Mouse (Mus musculus): ENCODE measurements at regions not wholly inside any gene's neighbourhood (a gene's known extent, or its start where the extent isn't known, plus 50 kb on each side); places are given as distances from the start of the nearest gene placed in this dataset.
A peak's percentile ranks its signal among the peaks of the same experiment; 100 is the strongest.

GRCm38 (mm10) chr8:126854121-126855055 is 91.3 kb downstream of the Tomm20 start:
- no peak for DNase-seq (ENCODE audit: low spot score in 2 of 2)

GRCm38 (mm10) chr8:126852663-126853390 is 92.8 kb downstream of the Tomm20 start:
- DNase-seq (ENCODE audit: low spot score in 2 of 2), result no peak

DNA sequence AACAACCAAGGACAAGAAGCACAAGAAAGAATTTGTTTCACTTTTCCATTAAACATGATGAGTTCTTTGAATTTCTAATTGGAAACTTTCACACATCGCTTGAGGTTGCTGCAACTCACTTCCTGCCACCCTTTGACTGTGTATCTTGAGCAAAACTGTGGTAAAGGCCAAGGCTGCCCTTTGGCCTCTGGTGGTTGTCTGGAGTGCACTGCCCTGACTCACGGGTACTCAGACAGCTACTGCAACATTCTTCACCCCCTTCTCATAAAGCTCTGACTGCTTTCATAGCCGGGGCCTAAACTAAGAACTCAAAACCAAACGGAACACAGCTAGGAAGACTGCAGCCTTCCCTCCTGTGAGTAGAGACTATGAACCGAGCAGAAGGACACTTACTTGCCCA is 93.5 kb downstream of the Tomm20 start:
- DNase-seq (ENCODE audit: low spot score in 2 of 2), result no peak

DNA sequence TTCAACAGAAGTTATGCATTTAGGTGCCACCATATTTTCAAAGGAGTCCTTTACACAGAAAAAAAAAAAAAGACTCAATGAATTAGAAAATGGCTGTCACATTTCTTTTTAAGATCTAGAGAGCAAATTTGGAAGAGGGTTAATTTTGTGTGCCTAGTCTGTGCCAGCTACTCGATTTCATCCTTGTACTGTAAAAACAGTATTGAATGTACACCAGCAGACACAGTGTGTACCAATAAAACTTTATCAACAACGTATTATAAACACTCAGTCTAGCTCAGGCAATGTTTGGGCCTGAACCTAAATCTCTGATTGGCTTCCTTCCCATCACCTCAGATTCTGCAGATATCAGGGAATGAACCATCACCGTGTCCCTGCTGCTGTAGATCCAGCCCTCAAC is 93.9 kb downstream of the Tomm20 start:
- DNase-seq (ENCODE audit: low spot score in 2 of 2), result no peak

- DNase-seq (ENCODE audit: low spot score in 2 of 2), result no peak
Observed at GRCm38 (mm10) chr8:126850189-126850535, 95.5 kb downstream of the Tomm20 start.

DNA sequence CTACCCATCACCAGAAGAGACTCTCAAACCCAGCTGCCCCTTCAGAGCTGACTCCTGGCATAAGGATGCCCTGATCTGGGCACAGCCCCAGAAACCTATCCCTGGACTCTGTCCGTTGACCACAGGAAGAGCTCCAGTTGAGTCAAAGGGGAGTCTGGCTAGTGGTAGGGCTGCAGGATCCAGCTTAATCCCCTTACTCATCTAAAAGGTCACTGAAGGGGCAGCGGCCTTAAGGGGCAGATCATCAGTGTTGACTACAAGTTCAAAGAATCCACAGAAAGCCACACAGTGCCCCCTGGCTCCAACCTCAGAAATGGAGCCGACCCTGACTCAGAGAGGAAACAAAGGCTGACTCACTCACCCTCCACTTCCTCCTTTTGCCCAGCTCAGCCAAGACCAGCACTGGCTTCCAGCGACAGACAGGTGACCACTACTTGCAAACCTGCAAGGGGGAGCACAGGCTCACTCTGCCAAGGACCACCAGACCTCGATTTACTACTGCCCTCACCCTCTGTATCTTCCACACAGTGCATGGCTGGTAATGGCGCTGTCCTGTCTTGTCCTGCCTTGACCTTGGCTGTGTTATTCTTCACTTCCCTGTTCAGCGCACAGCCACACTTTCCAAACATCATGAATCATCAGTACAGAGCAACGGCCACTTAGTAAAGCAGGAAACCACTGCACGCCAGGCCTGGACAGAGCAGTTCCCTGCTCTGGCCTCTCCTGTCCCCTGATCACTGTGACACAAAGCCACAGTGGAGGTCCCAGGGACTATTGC is 96.0 kb downstream of the Tomm20 start:
- DNase-seq (ENCODE audit: low spot score in 2 of 2), result no peak

- no peak for DNase-seq (ENCODE audit: low spot score in 2 of 2)
Observed at GRCm38 (mm10) chr8:126848369-126849105, 97.1 kb downstream of the Tomm20 start.

DNA sequence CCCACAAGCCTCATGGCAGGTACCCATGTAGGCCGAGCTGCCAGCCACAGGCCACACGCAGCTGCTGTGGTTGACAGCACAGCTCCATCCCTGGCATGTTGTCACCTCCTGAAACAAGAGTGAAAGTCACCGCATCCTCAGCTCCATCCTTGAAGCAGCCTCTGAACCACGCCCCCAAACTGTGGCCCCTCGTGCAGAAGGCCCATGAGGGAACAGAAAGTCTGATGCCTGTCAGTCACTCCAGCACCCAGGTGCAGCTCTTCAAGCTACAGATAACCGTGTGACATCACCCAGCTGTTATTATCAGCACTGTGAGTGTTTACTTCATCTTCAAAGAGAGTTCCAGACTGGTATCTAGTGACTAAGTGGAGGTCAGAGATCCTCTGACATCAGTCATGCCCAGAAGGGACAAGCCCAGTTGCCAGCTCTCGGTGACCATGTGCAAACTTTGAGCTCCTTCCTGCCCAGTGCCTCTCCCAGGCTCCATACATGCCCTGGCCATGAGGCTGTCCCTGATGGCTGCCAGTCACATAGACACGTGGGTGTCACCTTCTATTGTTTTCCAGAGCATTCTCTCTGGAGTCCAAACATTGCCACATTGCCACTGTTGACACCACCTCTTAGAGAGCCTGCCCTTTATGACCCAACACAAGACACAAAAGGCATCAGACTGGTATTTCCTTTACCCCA is 97.8 kb downstream of the Tomm20 start:
- no peak for DNase-seq (ENCODE audit: low spot score in 2 of 2)

GRCm38 (mm10) chr8:126846188-126846565 is 99.5 kb downstream of the Tomm20 start:
- DNase-seq (ENCODE audit: low spot score in 2 of 2), result no peak

DNA sequence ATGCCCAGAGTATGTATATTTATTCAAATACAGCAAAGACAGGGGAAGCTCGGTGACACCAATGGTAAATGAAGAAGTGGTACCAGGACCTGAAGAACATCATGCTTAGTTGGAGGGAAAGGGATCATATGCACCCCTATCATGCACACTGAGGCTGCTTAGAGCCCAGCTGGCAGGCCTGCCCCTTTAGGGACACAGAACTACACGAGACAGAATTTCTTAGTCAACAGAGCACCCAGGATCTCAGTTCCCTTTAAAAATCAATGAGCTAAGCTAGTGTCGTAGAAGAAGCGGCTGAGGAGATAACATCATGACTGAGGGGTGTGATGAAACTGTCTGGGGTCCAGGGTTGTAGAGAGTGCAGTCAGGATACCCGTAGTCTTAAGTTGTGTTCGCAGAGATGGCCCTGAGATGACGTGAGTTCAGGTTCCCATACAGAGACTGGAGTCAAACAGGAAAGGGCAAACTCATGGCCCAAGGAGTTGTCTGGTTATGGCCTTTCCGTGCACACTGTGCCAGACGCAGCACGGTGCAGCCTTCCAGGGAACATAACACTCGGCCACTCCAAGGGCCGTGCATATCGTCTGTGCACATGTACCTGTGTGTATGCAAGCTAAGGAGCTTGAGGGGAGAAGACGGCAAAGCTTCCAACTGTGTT is 100.0 kb downstream of the Tomm20 start:
- DNase-seq (ENCODE audit: low spot score in 2 of 2), result no peak

DNA sequence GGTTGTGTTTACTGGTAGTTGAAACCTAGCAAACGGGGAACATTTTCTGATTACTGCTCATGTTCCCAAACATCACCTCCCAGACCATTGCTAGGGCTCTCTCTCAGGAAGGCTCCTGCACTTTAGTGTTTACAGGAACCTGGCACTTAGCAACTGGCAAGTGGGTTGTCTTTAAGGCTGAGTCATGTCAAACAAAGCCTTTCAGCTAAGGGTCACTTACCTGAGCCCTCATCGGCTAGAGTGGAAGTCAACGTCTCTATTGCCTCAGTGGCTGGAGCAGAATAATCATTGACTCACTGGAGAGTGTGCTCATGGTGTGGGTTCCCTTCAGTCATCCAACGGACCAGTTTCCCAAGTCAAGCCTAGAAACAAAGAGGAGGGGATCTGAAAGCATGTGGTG is 101.0 kb downstream of the Tomm20 start:
- DNase-seq (ENCODE audit: low spot score in 2 of 2), result no peak

GRCm38 (mm10) chr8:126841187-126841586 is 104.5 kb downstream of the Tomm20 start:
- DNase-seq (ENCODE audit: low spot score in 2 of 2), result no peak

DNA sequence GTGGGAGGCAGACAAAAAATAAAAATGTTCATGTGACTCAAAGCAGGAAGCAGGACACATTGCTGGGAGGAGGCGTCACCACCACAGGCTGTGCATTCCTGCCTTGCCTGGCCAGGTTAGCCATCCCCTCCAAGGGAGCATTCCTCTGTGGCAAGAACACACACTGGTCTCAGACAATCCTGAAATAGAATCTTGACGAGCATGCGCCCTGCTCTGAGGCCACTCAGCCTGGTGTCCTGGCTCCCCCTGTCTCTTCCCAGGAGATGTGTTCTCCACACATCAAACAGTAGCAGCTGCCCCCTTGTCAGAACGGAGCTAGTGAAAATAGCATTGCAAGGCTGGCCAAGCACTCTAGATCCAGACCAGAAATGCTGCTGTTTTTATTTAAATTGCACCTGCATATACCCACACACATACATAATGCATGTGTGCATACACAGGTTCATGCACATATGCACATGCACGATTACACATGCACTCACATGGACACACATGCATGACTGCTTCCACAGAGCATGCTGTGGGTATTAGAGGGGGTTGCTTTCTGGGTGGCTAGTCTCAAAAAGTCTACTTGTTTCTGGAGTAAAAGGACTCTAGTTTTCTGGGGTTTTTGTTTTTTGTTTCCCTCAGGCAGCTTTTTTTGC is 105.8 kb downstream of the Tomm20 start:
- peak; percentile 58 to 71 for DNase-seq (ENCODE audit: low spot score in 2 of 2)

DNA sequence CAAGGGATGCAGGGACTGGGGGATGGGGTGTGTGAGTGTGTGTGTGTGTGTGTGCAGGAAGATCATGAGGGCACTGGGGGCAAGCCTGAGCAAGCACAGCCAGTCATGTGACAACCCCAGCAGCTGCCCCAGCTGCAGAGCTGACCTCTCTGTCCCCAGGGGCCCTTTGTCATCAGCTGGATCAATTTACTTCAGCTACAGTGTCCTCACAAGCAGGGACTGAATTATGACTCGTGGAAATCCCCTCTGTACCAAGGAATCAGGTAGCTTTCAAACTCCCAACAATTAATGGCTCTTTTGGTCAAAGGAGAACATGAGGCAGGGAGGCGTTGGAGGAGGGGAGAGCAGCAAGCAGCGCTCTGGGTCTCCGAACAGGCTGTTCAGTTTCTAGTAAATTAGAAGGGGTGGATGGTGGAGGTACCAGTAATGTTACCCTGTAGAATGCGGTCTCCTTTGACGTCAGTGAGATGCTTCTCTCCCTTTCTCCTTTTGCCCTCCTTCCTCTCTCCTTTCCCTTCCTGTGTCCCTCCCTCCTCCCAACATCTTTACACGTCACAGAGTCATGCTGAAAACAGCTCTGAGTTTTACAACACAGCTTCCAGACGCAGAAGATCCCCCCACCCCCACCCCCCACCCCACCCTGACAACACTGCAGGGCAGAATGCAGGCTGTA is 106.5 kb downstream of the Tomm20 start:
- DNase-seq (ENCODE audit: low spot score in 2 of 2), result no peak

- no peak for DNase-seq (ENCODE audit: low spot score in 2 of 2)
Observed at GRCm38 (mm10) chr8:126838228-126838627, 107.4 kb downstream of the Tomm20 start.

DNA sequence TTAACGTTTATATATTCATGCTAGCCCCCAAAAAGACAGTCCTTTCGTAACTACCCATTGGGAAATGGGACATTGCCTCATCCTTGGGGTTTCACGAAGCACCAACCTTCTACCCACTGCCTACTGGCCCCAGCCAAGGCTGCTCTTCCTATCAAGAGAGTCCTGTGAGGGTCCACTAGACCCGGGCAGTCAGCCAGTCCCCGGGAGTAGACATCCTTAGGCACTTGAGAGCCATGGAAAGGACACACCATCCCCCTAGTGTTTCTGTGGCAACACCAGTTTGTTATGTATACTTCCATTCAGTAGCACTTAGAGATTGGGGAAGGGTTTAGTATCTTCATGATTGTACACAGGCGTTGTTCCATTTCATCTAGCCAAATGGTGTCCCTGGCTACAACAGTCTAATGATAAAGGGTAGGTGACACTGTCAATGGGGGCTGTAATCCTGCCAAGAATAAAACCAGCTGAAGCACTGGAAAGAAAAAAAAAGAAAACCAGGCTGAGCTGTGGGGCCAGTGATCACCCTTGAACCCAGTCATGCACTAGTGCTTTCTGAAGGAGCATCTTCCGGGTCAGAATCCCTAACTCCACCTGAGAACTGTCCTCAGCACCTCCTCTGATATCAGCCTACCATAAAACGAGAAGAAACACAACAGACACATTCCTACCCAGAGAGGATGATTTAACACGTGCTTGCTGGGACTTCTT is 108.2 kb downstream of the Tomm20 start:
- DNase-seq (ENCODE audit: low spot score in 2 of 2), result no peak

DNA sequence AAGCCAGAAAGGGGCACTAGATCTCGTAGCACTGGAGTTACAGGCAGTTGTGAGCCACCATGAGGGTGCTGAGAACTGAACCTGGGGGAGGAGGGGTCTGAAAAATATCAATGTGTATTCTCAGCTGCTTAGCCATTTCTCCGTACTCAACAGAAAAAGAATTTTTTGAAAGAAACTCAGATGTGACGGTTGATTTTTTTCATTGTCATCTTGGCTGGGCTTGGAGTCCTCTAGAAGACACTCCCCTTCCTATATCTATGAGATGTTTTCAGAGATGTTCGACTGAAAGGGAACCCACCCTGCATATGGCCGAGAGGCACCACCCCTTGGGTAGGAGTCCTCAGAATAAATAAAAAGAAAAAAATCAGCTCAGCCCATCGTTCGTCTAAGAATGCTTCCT is 110.1 kb downstream of the Tomm20 start:
- no peak for DNase-seq (ENCODE audit: low spot score in 2 of 2)

All from layer of hippocampus, adult 8-10 months (tissue).